Mouse (Mus musculus): Measurements from ENCODE around the gene Olfr639.
"Not testable (repeated sequence)": the region's sequence is repeated elsewhere in the genome, so short reads cannot be mapped to it uniquely, and the experiment has no call there.

The Olfr639 gene

GRCm38 (mm10) chr7:104017203-104017602 lies at the start of gene Olfr639:
Olfr639 (minus strand) TSS chr7:104017303.
- no peak for DNase-seq (ENCODE audit: low spot score in 2 of 2)

GRCm38 (mm10) chr7:104061345-104061744 lies 44.2 kb upstream of the Olfr639 start, which contains the start of gene 4930516K23Rik:
4930516K23Rik (minus strand) TSS chr7:104061445.
- DNase-seq (ENCODE audit: low spot score in 2 of 2) = no peak

- DNase-seq (ENCODE audit: low spot score in 2 of 2) = no peak
Measured at GRCm38 (mm10) chr7:104059215-104059614, 42.1 kb upstream of the Olfr639 start.

GRCm38 (mm10) chr7:104052566-104052965 lies 35.5 kb upstream of the Olfr639 start, which contains the start of gene Olfr642:
Olfr642 (minus strand) TSS chr7:104052666.
- no peak for DNase-seq (ENCODE audit: low spot score in 2 of 2)

GRCm38 (mm10) chr7:104050745-104051144 lies 33.6 kb upstream of the Olfr639 start:
- no peak for DNase-seq (ENCODE audit: low spot score in 2 of 2)

GRCm38 (mm10) chr7:104035145-104035544 lies 18.0 kb upstream of the Olfr639 start, which contains the start of gene Olfr641:
Olfr641 (plus strand) TSS chr7:104035445.
- DNase-seq (ENCODE audit: low spot score in 2 of 2) = no peak

GRCm38 (mm10) chr7:104026978-104027377 lies 9.9 kb upstream of the Olfr639 start:
- no peak for DNase-seq (ENCODE audit: low spot score in 2 of 2)

GRCm38 (mm10) chr7:104025473-104025872 lies 8.4 kb upstream of the Olfr639 start, which contains the start of gene Olfr640:
Olfr640 (minus strand) TSS chr7:104025573.
- DNase-seq (ENCODE audit: low spot score in 2 of 2) = no peak

- no peak for DNase-seq (ENCODE audit: low spot score in 2 of 2)
Measured at GRCm38 (mm10) chr7:104021651-104022050, 4.5 kb upstream of the Olfr639 start.

- no peak for DNase-seq (ENCODE audit: low spot score in 2 of 2)
Measured at GRCm38 (mm10) chr7:104018953-104019352, 1.9 kb upstream of the Olfr639 start.

- no peak for DNase-seq (ENCODE audit: low spot score in 2 of 2)
Measured at GRCm38 (mm10) chr7:103999124-103999523, 18.0 kb downstream of the Olfr639 start.

- no peak for DNase-seq (ENCODE audit: low spot score in 2 of 2)
Measured at GRCm38 (mm10) chr7:103998446-103998845, 18.7 kb downstream of the Olfr639 start, which contains the start of gene Olfr638. Olfr638 (plus strand) TSS chr7:103998746.

- DNase-seq (ENCODE audit: low spot score in 2 of 2) = no peak
Measured at GRCm38 (mm10) chr7:103971782-103972181, 45.3 kb downstream of the Olfr639 start.

- no peak for DNase-seq (ENCODE audit: low spot score in 2 of 2)
Measured at GRCm38 (mm10) chr7:103970852-103971251, 46.3 kb downstream of the Olfr639 start, which contains the start of gene Olfr635. Olfr635 (plus strand) TSS chr7:103971152.

- not testable (repeated sequence) for DNase-seq (ENCODE audit: low spot score in 2 of 2)
Measured at GRCm38 (mm10) chr7:103966873-103967272, 50.2 kb downstream of the Olfr639 start.
